Mouse (Mus musculus): ENCODE measurements around the gene Cdnf. TPM values are rescaled to one million over a fixed set of nuclear protein-coding genes. Genes with fewer than 3 reads are reported as not detected.

The Cdnf gene
- total RNA-seq, 1 experiment from 2014 or later, result 3.7 TPM

DNA sequence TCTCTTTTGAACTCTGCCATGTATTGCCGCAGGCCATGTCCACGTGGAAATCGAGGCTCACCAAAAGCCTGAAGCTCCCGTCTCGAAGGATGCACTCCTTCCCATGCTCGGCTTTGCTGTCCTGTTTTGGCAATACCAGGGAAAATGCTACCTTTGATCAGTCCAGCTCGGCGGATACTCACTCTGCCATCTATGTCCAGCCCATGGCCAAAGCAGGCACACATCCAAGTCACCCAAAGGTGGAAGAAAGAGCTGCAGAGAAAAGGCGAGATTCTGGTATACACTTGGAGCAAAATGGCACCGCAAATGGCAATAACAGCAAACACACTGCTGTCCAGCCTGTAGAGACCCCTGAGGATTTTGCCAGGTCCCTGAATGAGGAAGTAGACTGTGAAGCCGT, 57.8 kb downstream of the Cdnf start:
- ATAC-seq (replicated peaks in 1 of 2; ENCODE audit: insufficient read depth in 1 of 2, low FRiP score in 2 of 2, low TSS enrichment in 1 of 2, low read depth in 1 of 2, poor library complexity in 2 of 2, severe bottlenecking in 2 of 2), result no peak

DNA sequence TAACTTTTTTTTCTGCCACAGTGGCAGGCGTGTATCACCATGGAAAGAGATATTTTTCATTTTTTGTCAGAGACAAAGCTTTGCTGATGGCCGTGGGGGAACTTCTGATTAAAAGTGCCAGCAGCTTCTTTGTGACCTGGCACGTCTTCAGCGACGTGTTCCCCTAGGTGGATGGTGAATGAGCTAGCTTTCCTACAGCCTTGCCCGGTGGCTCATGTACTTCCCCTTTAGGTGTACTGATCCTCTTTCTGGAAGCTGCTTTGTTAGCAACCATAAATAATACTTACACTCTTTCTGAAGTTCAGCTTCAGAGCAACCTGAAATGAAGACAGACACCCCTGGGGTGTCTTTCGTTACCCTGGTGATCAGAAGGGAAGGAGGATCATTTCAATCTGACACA, 61.1 kb downstream of the Cdnf start:
- ATAC-seq (replicated peaks in 1 of 2; ENCODE audit: insufficient read depth in 1 of 2, low FRiP score in 2 of 2, low TSS enrichment in 1 of 2, low read depth in 1 of 2, poor library complexity in 2 of 2, severe bottlenecking in 2 of 2), result peak; percentile 75 to 83

DNA sequence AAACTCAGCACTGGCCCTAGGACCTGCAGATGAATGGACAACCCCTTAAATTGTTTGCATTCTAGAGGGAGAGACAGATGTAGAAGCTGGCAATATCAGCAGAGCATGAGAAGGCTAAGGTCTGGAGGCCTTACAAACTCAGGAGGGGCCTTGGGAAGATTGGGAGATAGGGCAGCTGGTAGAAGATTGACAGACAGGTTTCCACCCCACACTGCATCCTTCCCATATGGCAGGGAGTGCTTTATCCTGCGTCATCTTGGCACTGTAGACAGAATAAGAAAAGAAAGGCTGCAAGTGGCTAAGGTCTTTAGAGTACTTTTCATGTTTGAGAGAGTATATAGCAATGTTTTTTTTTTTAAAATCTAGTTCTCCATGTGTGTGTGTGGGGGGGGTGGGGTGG, 62.3 kb downstream of the Cdnf start:
- no peak for ATAC-seq (replicated peaks in 1 of 2; ENCODE audit: insufficient read depth in 1 of 2, low FRiP score in 2 of 2, low TSS enrichment in 1 of 2, low read depth in 1 of 2, poor library complexity in 2 of 2, severe bottlenecking in 2 of 2)

Other genes with a start within 250 kb of the Cdnf start
- gene Nmt2, start 228.8 kb upstream of the Cdnf start, total RNA-seq (2017), result 40.7 and 51.9 TPM in 2 replicates
- gene Rpp38, start 180.4 kb upstream of the Cdnf start, total RNA-seq (2017), result 10.3 and 14.8 TPM in 2 replicates
- not detected in 2 replicates for gene Acbd7, start 176.9 kb upstream of the Cdnf start, total RNA-seq (2017)
- gene Olah, start 115.8 kb upstream of the Cdnf start, total RNA-seq (2017), result not detected in 2 replicates
- gene Meig1, start 90.4 kb upstream of the Cdnf start, total RNA-seq (2017), result not detected in 2 replicates
- gene Dclre1c, start 88.9 kb upstream of the Cdnf start, total RNA-seq (2017), result 18.6 and 27.2 TPM in 2 replicates
- 10.9 and 20.8 TPM in 2 replicates for gene Suv39h2, start 38.0 kb upstream of the Cdnf start, total RNA-seq (2017)
- gene Gm45902, start 240 bp upstream of the Cdnf start, total RNA-seq (2017), result 13.8 and 23.2 TPM in 2 replicates
- gene Hspa14, start 216 bp upstream of the Cdnf start, total RNA-seq (2017), result 130 and 160 TPM in 2 replicates
- 624 and 986 TPM in 2 replicates for gene Fam107b, start 57.5 kb downstream of the Cdnf start, total RNA-seq (2017)